Mouse (Mus musculus) embryo, embryonic 11.5 days (tissue): Measurements from ENCODE around the gene Nrf1.

Experiments used
- DNase-seq: peaks from one replicate; pipeline ENCODE4 v3.0.0-alpha.2; 2012; ENCODE audit warnings: low read depth, low spot score

Nrf1 gene

GRCm38 (mm10) chr6:30175225-30175917 lies 127.6 kb downstream of the Nrf1 start:
- no peak for DNase-seq

DNA sequence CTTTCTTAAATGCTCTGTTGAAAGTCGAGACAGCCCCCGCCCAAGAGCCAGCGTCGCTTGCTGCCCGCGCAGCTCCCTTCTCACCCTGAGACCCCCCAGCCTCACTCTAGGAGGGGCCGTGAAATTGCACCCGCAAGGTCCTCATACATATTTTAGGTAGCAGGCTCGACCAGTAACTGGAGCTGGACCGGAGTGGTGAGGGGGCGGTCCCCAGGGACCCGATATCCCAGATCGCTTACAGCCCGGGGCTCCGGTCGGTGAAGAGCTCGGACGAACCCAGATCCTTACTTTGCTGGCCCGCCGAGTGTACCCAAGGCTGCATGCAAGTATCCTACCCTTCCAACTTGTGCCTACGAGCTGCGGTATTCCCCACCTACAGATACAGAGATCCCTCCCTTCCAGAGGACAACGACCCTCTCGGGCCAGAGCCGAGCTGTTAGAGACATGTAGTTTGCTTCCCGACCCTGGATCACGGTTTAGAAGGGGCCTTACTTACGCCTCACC lies 128.2 kb downstream of the Nrf1 start:
- no peak for DNase-seq

DNA sequence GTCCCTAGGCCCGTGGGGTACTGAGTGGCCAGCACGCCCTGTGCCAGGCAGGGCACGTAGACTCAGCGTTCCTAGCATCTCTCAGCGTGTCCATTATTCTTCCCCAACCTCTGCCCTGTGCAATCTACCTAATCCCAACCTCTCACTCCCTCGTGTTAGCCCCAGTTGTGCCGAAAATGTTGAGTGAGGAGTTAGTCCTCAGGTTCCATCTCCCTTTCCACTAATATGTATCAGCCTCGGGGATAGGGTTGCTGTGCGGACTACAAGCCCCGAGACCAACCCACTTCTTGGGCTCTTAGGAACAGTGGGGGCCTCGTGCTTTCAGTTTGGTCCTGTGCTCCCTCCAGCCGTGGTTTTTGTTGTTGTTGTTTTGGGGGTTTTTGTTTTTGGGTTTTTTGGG lies 128.7 kb downstream of the Nrf1 start:
- DNase-seq: no peak

DNA sequence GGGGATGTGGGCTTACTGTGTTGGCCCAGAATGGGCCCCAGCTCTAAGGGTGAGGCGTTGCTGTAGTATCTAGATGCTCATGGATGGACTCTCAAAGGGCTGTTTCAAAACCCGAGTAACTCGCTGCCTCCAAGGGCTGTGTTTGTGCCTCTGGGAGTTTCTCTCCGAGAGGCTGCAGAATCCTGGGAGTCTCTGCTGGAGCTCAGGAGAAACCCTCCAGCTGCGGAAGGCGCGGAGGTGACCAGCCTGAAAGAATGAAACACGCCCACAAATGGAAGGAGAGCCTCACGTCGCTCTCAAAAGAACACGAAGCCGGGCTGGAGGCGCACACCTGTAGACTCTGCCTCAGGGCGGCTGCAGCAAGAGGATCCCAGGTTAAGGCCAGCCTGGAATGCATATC lies 129.5 kb downstream of the Nrf1 start:
- no peak for DNase-seq

- DNase-seq: no peak
These were observed 130.3 kb downstream of the Nrf1 start for GRCm38 (mm10) chr6:30178023-30178639.

DNA sequence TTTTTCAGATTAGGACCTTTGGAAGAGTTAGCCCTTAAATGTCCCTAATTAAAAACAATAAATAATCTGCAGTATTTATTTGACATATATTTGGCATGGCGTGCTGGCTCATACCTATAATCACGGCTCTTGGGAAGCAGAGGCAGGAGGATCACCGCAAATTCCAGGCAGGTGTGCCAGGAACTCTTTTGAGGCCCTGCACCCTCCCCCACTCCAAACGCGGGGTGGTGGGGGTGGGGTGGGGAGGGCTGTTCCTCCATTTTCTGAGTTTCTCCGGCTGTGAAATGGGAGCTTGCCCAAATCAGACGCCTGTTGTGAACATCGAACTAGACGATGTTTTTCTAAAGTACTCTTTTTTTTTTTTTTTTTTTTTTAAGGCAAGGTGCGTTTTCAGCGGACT lies 131.3 kb downstream of the Nrf1 start:
- no peak for DNase-seq

DNA sequence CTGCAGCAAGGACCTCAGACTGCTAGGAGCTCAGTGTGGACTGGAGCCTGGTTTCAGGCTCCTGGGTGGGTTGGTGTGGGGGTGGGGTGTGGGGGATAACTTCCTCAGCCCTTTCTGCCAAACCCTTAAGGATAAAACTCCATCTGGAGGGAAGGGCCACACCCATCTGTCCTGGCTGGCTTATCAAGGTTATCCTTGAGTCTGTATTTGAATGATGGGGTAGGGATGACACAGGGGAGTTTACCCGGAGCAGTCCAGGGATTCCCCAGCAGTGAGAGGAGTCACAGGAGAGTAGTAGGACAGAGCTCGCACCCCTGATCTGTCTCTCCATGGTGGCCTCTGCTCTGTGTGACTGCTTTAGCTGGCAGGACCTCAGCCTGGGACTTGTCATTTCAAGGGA lies 132.5 kb downstream of the Nrf1 start:
- no peak for DNase-seq

DNA sequence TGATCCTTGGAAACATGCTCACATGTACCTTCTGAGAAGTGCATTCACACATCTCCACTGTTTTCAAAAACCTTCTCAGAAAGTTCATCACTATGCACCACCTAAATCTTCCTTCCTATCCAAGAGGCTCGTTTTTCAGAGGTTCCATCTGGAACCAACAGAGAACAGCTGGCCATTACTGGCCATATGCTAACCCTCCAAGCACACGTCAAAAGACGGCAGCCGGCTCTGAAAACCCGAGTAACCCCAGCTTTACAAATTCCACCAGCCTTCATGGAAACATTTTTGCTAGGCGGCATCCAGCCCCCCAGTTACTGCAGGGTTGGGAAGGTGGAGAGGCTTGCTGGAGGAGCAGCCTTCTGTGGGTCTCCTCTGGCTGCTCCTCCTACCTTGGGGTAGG lies 134.2 kb downstream of the Nrf1 start:
- DNase-seq: no peak

- DNase-seq: no peak
These were observed 135.8 kb downstream of the Nrf1 start for GRCm38 (mm10) chr6:30183624-30184023.

GRCm38 (mm10) chr6:30195656-30196055 lies 147.9 kb downstream of the Nrf1 start:
- no peak for DNase-seq

- no peak for DNase-seq
These were observed 148.4 kb downstream of the Nrf1 start for GRCm38 (mm10) chr6:30196143-30196542.
